Mouse (Mus musculus) stomach, embryonic 14.5 days (tissue): ENCODE data around the gene T2. TPM values are rescaled to one million over a fixed set of nuclear protein-coding genes. Genes with fewer than 3 reads are reported as not detected.

ENCODE experiments used
- ATAC-seq: fragments of 200-750 bp; cut with Nextera tagmentation; 2 replicates; pipeline ENCODE4 v1.8.0; 2017; ENCODE audit warnings: low read depth, moderate TSS enrichment; ENCODE audit not compliant: insufficient number of reproducible peaks, insufficient read depth, low FRiP score
- H3K27ac ChIP-seq: fragments of 300-500 bp; sonication (generic); 2 replicates; pipeline ENCODE4 v1.5.1; 2014; ENCODE audit warnings: mild to moderate bottlenecking, low read length, moderate library complexity, mixed read lengths
- H3K27me3 ChIP-seq: fragments of 300-500 bp; sonication (generic); 2 replicates; pipeline ENCODE4 v1.6.1; 2014; ENCODE audit warnings: low read length, control low read depth, mixed read lengths; ENCODE audit not compliant: control insufficient read depth, insufficient read depth
- H3K36me3 ChIP-seq: fragments of 300-500 bp; sonication (generic); 2 replicates; pipeline ENCODE4 v1.6.1; 2014; ENCODE audit warnings: mild to moderate bottlenecking, control low read depth, low read length, moderate library complexity, mixed read lengths; ENCODE audit not compliant: control insufficient read depth, insufficient read depth
- H3K4me1 ChIP-seq: fragments of 300-500 bp; sonication (generic); 2 replicates; pipeline ENCODE4 v1.6.1; 2014; ENCODE audit warnings: low read length, control low read depth, mixed read lengths; ENCODE audit not compliant: control insufficient read depth, insufficient read depth
- H3K4me2 ChIP-seq: fragments of 300-500 bp; sonication (generic); replicated peaks from 2 replicates; pipeline ENCODE4 v1.6.1; 2014; ENCODE audit warnings: low read depth, low read length, control low read depth
- H3K4me3 ChIP-seq: fragments of 300-500 bp; sonication (generic); 2 replicates; pipeline ENCODE4 v1.5.1; 2014; ENCODE audit warnings: low read depth, low read length, control low read depth
- H3K9ac ChIP-seq: fragments of 300-500 bp; sonication (generic); replicated peaks from 2 replicates; pipeline ENCODE4 v1.6.1; 2014; ENCODE audit warnings: low read depth, mild to moderate bottlenecking, control low read depth, low read length, moderate library complexity, mixed read lengths
- H3K9me3 ChIP-seq: fragments of 300-500 bp; sonication (generic); 2 replicates; pipeline ENCODE4 v1.6.1; 2016; ENCODE audit warnings: low read depth, low read length, control low read depth; ENCODE audit not compliant: control insufficient read depth
- WGBS: fragments of 180-500 bp; shearing (Covaris S2); extraction: QIAGEN DNeasy Blood & Tissue Kit; methylation state at CpG from one replicate; pipeline ENCODE4 v1.1.7; 2014; 5-methylcytosine and 5-hydroxymethylcytosine counted together
- polyA plus RNA-seq: library from polyadenylated mRNA; unstranded; fragments of >200 nt; fragmentation: Nextera tagmentation; extraction: Ambion mirVana; gene quantifications from 2 replicates; pipeline ENCODE4 v1.2.1, GENCODE M21; 2014

T2 gene
- polyA plus RNA-seq, 1 experiment from 2014 or later, result 0.88 TPM

DNA sequence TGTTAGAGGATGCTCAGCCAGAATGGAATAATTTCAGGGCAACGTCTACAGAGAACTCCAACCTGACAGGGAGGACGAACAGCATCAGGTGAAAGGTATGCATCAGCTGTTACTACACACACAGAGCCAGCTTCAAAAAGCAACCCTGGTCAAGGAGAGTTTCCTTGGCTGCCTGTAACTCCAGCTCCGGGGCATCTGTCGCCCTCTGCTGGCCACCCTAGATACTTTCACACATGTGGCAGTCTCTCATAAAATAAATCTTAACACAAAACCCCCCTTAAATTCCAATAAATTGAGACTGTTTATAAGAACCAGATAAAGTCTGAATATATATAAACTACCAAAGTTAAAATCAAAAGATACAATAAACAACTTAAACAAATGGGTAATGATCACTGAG, 105.8 kb downstream of the T2 start:
- Histone ChIP-seq H3K4me2 (no peak overlapping the region), H3K4me1 (no peaks in the 10 kb centered on the region), H3K4me3 (no peak overlapping the region), H3K9me3 (no peaks in the 10 kb centered on the region), H3K36me3 (no peaks in the 10 kb centered on the region), H3K27me3 (no peaks in the 10 kb centered on the region), H3K9ac (no peak overlapping the region), H3K27ac (no peak overlapping the region)
- 6% methylated on average over 4 of the region's 4 CpGs for WGBS
- no peak for ATAC-seq

DNA sequence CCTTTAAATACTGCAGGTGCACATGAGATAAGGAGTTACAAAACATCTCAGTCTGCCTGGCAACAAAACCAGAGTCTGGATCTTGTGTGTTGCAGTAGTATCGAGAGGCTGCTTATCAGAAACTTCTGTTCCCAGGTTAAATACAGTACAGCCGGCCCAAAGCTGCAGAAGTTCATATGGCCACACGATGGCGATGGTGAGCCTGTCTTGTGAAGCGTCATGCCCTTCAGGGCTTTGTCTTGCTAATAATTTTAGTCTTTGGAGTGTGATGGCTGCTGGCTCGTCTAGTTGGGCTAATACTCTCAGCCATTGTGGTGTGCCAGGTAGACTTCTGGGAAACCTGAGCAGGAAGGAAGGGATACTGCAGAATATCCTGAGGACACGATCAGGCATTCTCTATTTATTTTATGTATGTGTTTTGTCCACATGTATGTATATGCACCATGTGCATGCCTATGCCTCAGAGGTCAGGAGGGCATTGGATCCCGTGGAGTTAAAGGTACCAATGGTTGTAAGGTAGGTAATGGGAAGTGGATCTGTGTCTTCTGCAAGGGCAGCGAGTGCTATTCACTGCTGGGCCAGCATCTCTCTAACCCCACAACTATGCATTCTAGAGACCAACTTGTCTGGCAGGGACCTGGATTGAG, 107.8 kb downstream of the T2 start:
- Histone ChIP-seq H3K4me1 (no peaks in the 10 kb centered on the region), H3K4me3 (no peak overlapping the region), H3K27ac (no peak overlapping the region), H3K27me3 (no peaks in the 10 kb centered on the region), H3K36me3 (no peaks in the 10 kb centered on the region), H3K9me3 (no peaks in the 10 kb centered on the region), H3K9ac (no peak overlapping the region), H3K4me2 (no peak overlapping the region)
- peak; percentile 37; the same call in 1 of the 2 replicates for ATAC-seq
- 23% methylated on average over 9 of the region's 9 CpGs for WGBS

DNA sequence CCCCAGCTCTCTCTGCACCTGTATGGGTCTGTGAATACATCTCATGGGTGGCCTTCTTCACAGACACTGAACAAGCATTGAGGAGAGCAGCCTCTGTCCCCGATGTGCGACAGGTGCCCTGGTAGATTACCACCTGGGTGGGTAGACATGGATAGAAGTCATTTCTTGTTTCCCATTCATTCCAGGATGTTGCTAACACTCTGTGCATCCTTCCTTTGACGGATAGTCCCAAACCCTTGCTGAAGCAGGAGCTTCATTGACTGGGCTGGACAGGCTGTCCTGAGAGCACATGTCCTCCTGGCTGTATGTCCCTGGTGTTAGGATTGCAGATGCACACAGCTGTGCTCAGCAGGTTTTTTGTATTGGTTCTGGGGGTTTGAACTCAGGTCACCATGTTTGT, 112.0 kb downstream of the T2 start:
- H3K27me3 ChIP-seq, result no peaks in the 10 kb centered on the region

DNA sequence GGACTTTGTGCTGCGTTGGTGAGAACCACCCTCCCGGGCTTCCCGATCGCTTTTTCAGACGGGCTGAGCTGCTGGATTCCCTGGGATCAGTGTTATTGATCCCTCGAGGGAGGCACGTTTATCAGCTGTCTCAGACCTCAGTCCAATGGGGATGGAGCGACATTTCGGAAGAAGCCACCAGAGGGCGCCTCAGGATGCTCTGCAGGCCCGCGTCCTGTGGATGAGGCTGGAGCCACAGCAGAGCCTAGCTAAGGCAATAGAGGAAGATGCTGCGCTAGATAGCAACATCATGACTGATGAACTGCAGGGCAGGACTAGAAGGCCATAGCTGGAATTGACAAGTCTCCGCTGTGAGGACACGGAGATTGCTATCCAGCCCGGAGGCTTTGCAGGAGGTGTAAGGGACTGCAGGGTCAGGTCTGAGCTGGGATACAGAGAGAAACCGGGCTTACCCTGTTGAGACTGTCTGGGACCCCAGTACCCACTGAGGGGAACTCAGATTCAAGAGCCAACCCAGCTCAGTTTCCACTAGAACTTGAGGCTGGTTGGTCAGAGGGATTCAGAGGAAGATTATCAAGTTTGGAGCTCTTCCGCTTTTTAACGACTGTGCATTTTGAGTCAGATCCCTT, 113.0 kb downstream of the T2 start:
- no peak overlapping the region for H3K27ac ChIP-seq
- no peaks in the 10 kb centered on the region for H3K36me3 ChIP-seq
- no peak overlapping the region for H3K9ac ChIP-seq
- 15% methylated on average over 19 of the region's 19 CpGs for WGBS
- H3K9me3 ChIP-seq, result no peaks in the 10 kb centered on the region
- ATAC-seq, result 0 out of 2 replicates have a peak, but pooled peaks have one; percentile 65
- H3K4me2 ChIP-seq, result no peak overlapping the region
- no peaks in the 10 kb centered on the region for H3K27me3 ChIP-seq
- no peak overlapping the region for H3K4me3 ChIP-seq
- no peaks in the 10 kb centered on the region for H3K4me1 ChIP-seq

More for the DNA sequence above, 112.0 kb downstream of the T2 start:
- H3K9me3 ChIP-seq, result no peaks in the 10 kb centered on the region
- H3K4me3 ChIP-seq, result no peak overlapping the region
- H3K9ac ChIP-seq, result no peak overlapping the region
- no peaks in the 10 kb centered on the region for H3K4me1 ChIP-seq
- no peak overlapping the region for H3K27ac ChIP-seq
- WGBS, result 89% methylated on average over 3 of the region's 3 CpGs
- no peak for ATAC-seq
- no peaks in the 10 kb centered on the region for H3K36me3 ChIP-seq
- H3K4me2 ChIP-seq, result no peak overlapping the region

Other genes with a start within 250 kb of the T2 start
- gene Gm49673, start 208.2 kb upstream of the T2 start, polyA plus RNA-seq, result 0.13 TPM in 1 of 2 replicates, not detected in the other
- gene Rnaset2a, start 207.9 kb upstream of the T2 start, polyA plus RNA-seq, result 30.8 and 35.5 TPM in 2 replicates
- gene Fgfr1op, start 190.5 kb upstream of the T2 start, polyA plus RNA-seq, result 41.0 and 41.4 TPM in 2 replicates
- 0.46 and 0.71 TPM in 2 replicates for gene Ccr6, start 119.9 kb upstream of the T2 start, polyA plus RNA-seq
- gene Mpc1, start 73.1 kb upstream of the T2 start, polyA plus RNA-seq, result 182 and 183 TPM in 2 replicates
- 63.5 and 77.2 TPM in 2 replicates for gene Sft2d1, start 44.9 kb upstream of the T2 start, polyA plus RNA-seq
- 0.69 and 0.83 TPM in 2 replicates for gene Prr18, start 18.5 kb upstream of the T2 start, polyA plus RNA-seq
- 0.71 and 0.87 TPM in 2 replicates for gene T, start 78.4 kb downstream of the T2 start, polyA plus RNA-seq
- 1.3 and 1.4 TPM in 2 replicates for gene Pde10a, start 169.4 kb downstream of the T2 start, polyA plus RNA-seq
- not detected in 2 replicates for gene Gm17087, start 211.0 kb downstream of the T2 start, polyA plus RNA-seq